Mouse (Mus musculus) limb, embryonic 15.5 days (tissue): ENCODE measurements around the gene Copg1. TPM values are rescaled to one million over a fixed set of nuclear protein-coding genes. Genes with fewer than 3 reads are reported as not detected.

Source experiments
- ATAC-seq: fragments of 200-750 bp; cut with Nextera tagmentation; 2 replicates; pipeline ENCODE4 v1.8.0; 2017; ENCODE audit warnings: low read depth, moderate TSS enrichment; ENCODE audit not compliant: insufficient number of reproducible peaks, low FRiP score, low TSS enrichment
- H3K27ac ChIP-seq: fragments of 300-500 bp; sonication (generic); 2 replicates; pipeline ENCODE4 v1.5.1; 2015; ENCODE audit warnings: moderate library complexity, mild to moderate bottlenecking, inconsistent platforms
- H3K27me3 ChIP-seq: fragments of 300-500 bp; sonication (generic); 2 replicates; pipeline ENCODE4 v1.6.1; 2015; ENCODE audit warnings: inconsistent platforms
- H3K36me3 ChIP-seq: fragments of 300-500 bp; sonication (generic); 2 replicates; pipeline ENCODE4 v1.6.1; 2015; ENCODE audit warnings: inconsistent platforms
- H3K4me1 ChIP-seq: fragments of 300-500 bp; sonication (generic); 2 replicates; pipeline ENCODE4 v1.6.1; 2015; ENCODE audit warnings: inconsistent platforms
- H3K4me2 ChIP-seq: fragments of 300-500 bp; sonication (generic); 2 replicates; pipeline ENCODE4 v1.6.1; 2015; ENCODE audit warnings: mild to moderate bottlenecking, inconsistent platforms
- H3K4me3 ChIP-seq: fragments of 300-500 bp; sonication (generic); 2 replicates; pipeline ENCODE4 v1.5.1; 2015; ENCODE audit warnings: mild to moderate bottlenecking, inconsistent platforms
- H3K9ac ChIP-seq: fragments of 300-500 bp; sonication (generic); 2 replicates; pipeline ENCODE4 v1.6.1; 2015; ENCODE audit warnings: inconsistent platforms
- H3K9me3 ChIP-seq: fragments of 300-500 bp; sonication (generic); 2 replicates; pipeline ENCODE4 v1.6.1; 2016; ENCODE audit warnings: inconsistent platforms
- WGBS: fragments of 180-500 bp; shearing (Covaris S2); methylation state at CpG from one replicate; pipeline ENCODE4 v1.1.7; 2015; 5-methylcytosine and 5-hydroxymethylcytosine counted together
- polyA plus RNA-seq: library from polyadenylated mRNA; unstranded; fragments of >200 nt; fragmentation: Nextera tagmentation; extraction: Ambion mirVana; gene quantifications from 2 replicates; pipeline ENCODE4 v1.2.1, GENCODE M21; 2015

The Copg1 gene
- polyA plus RNA-seq, 1 experiment from 2014 or later, result 183 TPM

DNA sequence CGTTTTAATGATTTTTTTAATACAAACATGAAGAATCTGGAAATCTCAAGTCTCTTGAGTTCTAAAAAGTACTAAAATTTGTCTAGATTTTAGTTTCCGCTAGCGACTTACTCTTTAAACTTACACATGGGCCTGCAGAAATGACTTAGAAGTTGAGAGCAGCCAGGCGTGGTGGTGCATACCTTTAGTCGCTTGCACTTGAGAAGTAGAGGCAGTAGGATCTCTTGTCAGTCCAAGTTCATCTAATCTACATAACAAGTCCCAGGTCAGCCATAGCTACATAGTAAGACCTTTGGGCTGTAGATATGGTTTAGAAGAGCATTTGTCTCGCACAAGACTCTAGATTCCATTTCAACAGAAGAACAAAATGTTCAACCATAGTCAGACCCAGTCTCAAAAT is 35.7 kb upstream of the Copg1 start:
- no peaks in the 10 kb centered on the region for H3K27me3 ChIP-seq
- no peak overlapping the region for H3K9ac ChIP-seq
- H3K4me1 ChIP-seq, result peaks cover 25% of the 10 kb centered on the region
- peak overlapping the region; percentile 84; the same call in 1 of the 2 replicates for H3K4me2 ChIP-seq
- no peak overlapping the region for H3K27ac ChIP-seq
- no peak for ATAC-seq
- no peaks in the 10 kb centered on the region for H3K9me3 ChIP-seq
- H3K4me3 ChIP-seq, result no peak overlapping the region
- WGBS, result 81% methylated on average over 6 of the region's 6 CpGs
- 0 out of 2 replicates have a peak, but pooled peaks cover 3% of the 10 kb centered on the region for H3K36me3 ChIP-seq

DNA sequence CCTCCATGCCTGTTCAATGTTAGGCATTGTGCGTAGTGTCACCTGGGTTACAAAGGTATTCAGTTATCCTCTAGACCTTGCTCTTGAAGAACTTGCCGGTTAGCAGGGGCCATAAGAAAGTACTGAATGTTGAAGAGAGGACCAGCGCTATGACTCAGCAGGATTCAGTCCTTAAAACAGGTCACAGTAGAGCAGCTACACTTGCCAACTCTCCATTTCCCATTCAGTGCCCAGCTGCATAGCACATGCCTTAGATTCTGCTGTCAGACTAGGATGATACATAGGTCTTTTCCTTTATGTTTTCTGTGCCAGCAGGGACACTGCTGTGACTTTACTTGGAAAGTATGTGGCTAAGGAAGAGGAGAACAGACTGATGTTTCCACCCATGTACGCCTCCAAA is 34.2 kb upstream of the Copg1 start:
- no peak overlapping the region for H3K4me2 ChIP-seq
- ATAC-seq, result no peak
- H3K9ac ChIP-seq, result no peak overlapping the region
- H3K36me3 ChIP-seq, result no peaks in the 10 kb centered on the region
- H3K27me3 ChIP-seq, result 0 out of 2 replicates have a peak, but pooled peaks cover 3% of the 10 kb centered on the region
- no peaks in the 10 kb centered on the region for H3K9me3 ChIP-seq
- WGBS, result 84% methylated on average over 4 of the region's 4 CpGs
- no peak overlapping the region for H3K27ac ChIP-seq
- no peak overlapping the region for H3K4me3 ChIP-seq
- H3K4me1 ChIP-seq, result peaks cover 10% of the 10 kb centered on the region

DNA sequence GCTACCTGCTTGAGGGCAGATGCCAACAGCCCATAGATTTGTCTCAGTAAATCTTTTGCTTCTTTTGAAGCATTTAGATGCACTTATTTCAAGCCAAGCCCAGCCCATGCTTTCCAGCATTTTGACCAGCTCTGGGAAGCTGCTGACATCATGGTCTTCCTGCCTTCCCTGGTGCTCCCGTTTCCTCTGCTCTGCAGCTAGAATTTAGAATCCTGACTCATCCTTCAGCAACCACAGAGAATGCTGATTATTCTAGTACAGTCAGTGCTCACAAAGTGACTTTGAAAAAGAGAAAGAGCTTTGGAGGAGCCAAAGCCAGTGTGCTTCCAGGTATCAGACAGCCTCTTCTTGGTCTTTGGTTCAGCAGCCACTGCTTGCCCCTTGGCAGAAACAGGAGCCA is 30.5 kb upstream of the Copg1 start:
- 32% methylated on average over 1 of the region's 1 CpGs for WGBS

DNA sequence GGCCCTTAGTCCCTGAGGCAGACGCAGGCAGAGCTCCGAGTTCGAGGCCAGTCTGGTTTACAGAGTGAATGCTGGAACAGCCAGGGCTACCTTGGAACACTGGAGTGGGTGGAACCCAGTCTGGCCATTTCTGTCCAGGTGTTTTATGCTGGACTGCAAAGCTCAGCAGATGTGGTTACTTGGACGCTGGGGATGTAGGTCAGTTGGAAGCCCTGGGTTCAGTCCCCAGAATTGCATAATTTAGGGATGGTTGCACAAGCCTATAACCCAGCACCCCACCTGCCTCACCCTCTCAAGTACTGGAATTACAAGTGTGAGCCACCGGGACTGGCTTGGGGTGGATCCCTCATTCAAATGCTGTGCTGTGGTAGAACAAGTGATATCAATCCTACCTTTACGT is 21.4 kb upstream of the Copg1 start:
- ATAC-seq, result no peak
- Histone ChIP-seq H3K27me3 (no peaks in the 10 kb centered on the region), H3K4me1 (no peaks in the 10 kb centered on the region), H3K4me2 (no peak overlapping the region), H3K27ac (no peak overlapping the region), H3K4me3 (no peak overlapping the region), H3K9ac (no peak overlapping the region), H3K9me3 (no peaks in the 10 kb centered on the region), H3K36me3 (no peaks in the 10 kb centered on the region)
- WGBS, result 80% methylated on average over 6 of the region's 6 CpGs

More for the DNA sequence above, 30.5 kb upstream of the Copg1 start:
- Histone ChIP-seq H3K4me1 (no peaks in the 10 kb centered on the region), H3K4me3 (no peak overlapping the region), H3K4me2 (no peak overlapping the region), H3K9me3 (no peaks in the 10 kb centered on the region; the same call in 1 of the 2 replicates), H3K27me3 (0 out of 2 replicates have a peak, but pooled peaks cover 3% of the 10 kb centered on the region), H3K9ac (no peak overlapping the region), H3K27ac (no peak overlapping the region), H3K36me3 (no peaks in the 10 kb centered on the region)
- ATAC-seq, result no peak

DNA sequence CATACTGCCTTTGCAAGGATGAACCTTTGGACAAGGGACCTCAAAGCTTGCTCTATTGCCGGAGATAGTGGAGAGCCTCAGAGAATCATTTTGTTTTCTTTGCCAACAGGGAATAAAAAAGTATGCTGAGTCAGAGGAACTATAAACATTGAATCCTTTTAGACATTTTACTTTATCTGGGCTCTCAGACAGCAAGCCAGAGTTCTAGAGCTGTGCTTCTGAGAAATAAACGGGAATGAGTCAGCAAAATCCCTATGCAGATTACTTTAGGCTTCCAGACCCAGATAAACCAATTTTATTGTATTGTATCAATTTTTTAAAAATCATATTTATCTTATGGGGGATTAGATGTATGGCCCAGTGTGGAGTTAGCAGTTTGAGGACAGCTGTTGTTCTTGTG is 20.4 kb upstream of the Copg1 start:
- no peak overlapping the region for H3K9ac ChIP-seq
- WGBS, result 83% methylated on average over 2 of the region's 2 CpGs
- ATAC-seq, result no peak
- H3K27ac ChIP-seq, result no peak overlapping the region
- no peak overlapping the region for H3K4me3 ChIP-seq
- H3K27me3 ChIP-seq, result no peaks in the 10 kb centered on the region
- no peak overlapping the region for H3K4me2 ChIP-seq
- H3K4me1 ChIP-seq, result no peaks in the 10 kb centered on the region
- no peaks in the 10 kb centered on the region for H3K9me3 ChIP-seq
- no peaks in the 10 kb centered on the region for H3K36me3 ChIP-seq

DNA sequence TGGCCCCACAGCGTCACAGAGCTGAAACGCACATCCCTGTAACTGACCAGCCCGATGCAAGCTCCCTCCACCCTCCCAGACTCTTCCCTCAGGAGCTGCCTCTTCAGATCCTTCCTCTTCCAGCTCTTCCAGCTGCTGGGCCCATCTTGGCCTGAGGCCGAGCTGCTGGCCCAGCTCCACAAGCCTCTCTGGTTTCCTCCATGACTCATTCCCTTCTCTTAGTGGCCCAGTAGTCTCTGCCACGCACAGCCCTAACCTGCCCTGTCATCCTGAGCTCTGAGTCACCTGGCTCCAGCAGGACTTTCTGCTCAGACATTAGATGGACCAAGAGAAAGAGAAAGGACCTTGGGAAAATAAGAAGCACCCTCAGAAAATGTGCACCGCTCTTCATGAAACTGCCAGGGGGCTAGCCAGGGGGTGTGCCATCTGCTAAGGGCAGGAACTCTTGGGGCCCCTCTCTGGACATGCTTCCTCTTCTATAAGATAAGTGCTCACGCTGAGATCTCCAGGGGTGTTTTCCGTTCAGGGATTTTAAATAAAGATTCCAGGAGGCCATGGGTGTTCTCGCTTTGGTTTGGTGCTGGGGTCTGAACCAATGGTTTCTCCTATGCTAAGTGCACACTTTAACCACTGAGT is 18.6 kb upstream of the Copg1 start:
- Histone ChIP-seq H3K9me3 (no peaks in the 10 kb centered on the region), H3K36me3 (no peaks in the 10 kb centered on the region), H3K27me3 (no peaks in the 10 kb centered on the region), H3K4me1 (no peaks in the 10 kb centered on the region), H3K4me2 (no peak overlapping the region), H3K9ac (no peak overlapping the region), H3K4me3 (no peak overlapping the region), H3K27ac (0 out of 2 replicates have a peak overlapping the region, but pooled peaks have one; percentile 8)
- WGBS, result 59% methylated on average over 9 of the region's 9 CpGs
- ATAC-seq, result no peak

DNA sequence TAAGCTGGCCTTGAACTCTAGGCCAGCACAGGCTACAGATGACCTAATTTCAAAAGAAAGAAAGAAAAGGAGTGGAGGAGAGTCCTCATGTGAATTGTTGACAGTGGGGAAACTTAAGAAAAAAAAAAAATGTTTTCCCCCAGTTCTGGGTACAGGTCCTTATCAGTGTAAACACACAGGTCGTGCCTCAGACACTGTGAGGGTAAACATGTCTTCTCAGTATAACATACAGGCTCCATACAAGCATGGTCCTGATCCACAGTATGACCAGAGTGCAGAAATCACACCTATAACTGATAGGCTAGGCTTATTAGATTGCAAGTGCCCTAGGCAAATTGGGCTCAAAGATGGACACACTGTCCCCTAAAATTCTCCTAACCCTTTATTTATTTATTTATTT is 17.2 kb upstream of the Copg1 start:
- H3K4me3 ChIP-seq, result no peak overlapping the region
- no peaks in the 10 kb centered on the region for H3K27me3 ChIP-seq
- H3K9ac ChIP-seq, result no peak overlapping the region
- H3K4me1 ChIP-seq, result no peaks in the 10 kb centered on the region
- H3K27ac ChIP-seq, result no peak overlapping the region
- ATAC-seq, result no peak
- 79% methylated on average over 1 of the region's 1 CpGs for WGBS
- no peaks in the 10 kb centered on the region for H3K9me3 ChIP-seq
- no peak overlapping the region for H3K4me2 ChIP-seq
- no peaks in the 10 kb centered on the region for H3K36me3 ChIP-seq

DNA sequence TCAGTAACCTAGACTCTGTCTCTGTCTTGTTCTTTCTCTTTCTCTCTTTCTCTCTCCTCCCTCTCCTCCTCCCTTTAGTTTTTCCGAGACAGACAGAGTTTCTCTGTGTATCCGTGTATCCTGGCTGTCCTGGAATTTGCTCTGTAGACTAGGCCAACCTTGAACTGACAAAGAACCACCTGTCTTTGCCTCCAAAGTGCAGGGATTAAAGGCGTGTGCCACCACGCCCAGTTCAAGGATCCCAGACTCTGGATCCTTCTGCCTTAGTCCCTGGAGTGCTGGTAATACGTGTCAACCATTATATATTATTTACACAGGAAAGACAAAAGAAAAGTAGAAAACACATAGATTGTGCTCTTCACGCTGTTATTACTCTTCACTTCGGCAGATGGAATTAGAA is 16.4 kb upstream of the Copg1 start:
- Histone ChIP-seq H3K4me3 (no peak overlapping the region), H3K36me3 (no peaks in the 10 kb centered on the region), H3K9me3 (no peaks in the 10 kb centered on the region), H3K27me3 (no peaks in the 10 kb centered on the region), H3K9ac (no peak overlapping the region), H3K27ac (no peak overlapping the region), H3K4me2 (no peak overlapping the region), H3K4me1 (no peaks in the 10 kb centered on the region)
- 82% methylated on average over 7 of the region's 7 CpGs for WGBS
- ATAC-seq, result no peak

DNA sequence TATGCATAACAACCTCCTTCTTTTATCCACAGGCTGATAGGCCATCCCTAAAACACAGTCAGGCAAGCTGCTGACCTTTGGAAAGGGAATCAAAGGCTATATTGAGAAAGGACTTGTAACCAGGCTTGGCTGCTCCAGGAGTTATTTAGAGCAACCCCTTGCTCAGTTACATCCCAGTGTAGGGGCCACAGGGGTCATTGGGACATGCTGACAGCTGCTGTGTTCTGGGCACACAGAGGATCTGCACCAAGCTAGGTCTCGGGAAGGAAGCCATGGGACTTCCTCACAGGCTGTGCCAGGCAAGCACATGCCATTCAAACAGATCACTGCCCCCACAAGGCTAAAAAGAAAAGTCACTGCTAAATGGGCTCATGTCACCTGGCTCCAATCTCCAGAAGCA is 14.5 kb upstream of the Copg1 start:
- Histone ChIP-seq H3K4me1 (no peaks in the 10 kb centered on the region), H3K27me3 (no peaks in the 10 kb centered on the region), H3K9me3 (no peaks in the 10 kb centered on the region), H3K27ac (no peak overlapping the region), H3K9ac (no peak overlapping the region), H3K36me3 (no peaks in the 10 kb centered on the region), H3K4me3 (no peak overlapping the region), H3K4me2 (no peak overlapping the region)
- WGBS, result 38% methylated on average over 1 of the region's 1 CpGs
- ATAC-seq, result no peak

DNA sequence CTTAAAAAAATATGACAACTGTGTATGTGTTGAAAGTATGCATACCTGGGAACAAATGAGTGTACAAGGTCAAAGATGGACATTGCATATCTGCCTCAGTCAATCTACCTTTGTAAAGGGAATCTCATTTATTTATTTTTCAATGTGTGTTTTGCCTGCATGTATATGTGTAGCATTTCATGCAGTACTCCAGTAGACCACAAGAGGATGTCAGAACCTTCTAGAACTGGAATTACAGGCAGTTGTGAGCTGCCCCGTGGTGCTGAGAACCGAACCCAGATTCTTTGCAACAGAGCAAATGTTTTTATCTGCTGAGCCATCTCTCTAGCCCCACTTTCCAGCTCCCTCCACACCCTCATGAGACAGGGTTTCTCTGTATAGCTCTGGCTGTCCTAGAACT is 13.7 kb upstream of the Copg1 start:
- Histone ChIP-seq H3K9ac (no peak overlapping the region), H3K27ac (no peak overlapping the region)
- 82% methylated on average over 2 of the region's 2 CpGs for WGBS

DNA sequence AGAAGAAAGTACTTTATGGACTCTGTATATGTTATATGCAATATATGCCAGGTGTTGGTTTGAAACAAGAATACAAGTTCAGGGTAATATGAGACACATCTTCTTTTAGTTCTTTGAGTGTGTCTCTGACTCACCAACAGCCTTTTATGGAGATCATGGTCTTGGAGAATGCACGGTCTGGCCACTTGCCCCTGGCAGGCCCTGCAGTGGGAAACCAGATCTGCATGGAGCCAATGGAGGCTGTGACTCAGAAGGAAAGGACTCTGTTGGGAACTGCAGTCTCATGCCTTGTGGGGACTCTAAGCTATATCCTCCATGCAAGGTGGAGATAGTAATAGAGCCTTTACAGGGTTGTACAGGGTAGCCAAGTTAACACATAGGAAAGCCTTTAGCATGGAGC is 12.5 kb upstream of the Copg1 start:
- no peak overlapping the region for H3K4me3 ChIP-seq
- WGBS, result 63% methylated on average over 1 of the region's 1 CpGs
- ATAC-seq, result no peak

More for the DNA sequence above, 13.7 kb upstream of the Copg1 start:
- ATAC-seq, result no peak
- no peaks in the 10 kb centered on the region for H3K36me3 ChIP-seq
- H3K4me2 ChIP-seq, result no peak overlapping the region
- no peaks in the 10 kb centered on the region for H3K4me1 ChIP-seq
- no peaks in the 10 kb centered on the region for H3K27me3 ChIP-seq
- no peaks in the 10 kb centered on the region for H3K9me3 ChIP-seq
- no peak overlapping the region for H3K4me3 ChIP-seq

DNA sequence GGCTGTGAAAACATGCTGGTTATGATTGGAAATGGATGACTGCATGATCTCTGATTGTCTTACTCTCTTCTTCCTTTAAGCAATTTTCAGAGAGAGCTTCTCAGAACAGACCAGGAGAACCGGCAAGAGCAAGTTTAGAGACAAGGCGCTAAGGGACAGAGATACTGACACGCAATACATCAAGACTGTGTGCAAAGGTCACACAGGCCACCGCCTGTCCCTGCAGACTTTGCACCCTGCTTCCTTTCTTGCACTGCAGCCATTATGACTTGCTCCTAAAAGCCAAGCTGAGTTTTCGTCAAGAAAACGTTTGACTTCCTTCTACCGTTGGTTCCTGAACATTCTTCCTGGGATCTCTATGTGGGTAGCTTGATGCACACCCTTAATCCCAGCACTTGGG is 12.1 kb upstream of the Copg1 start:
- WGBS, result 84% methylated on average over 7 of the region's 7 CpGs

More for the DNA sequence above, 12.5 kb upstream of the Copg1 start:
- Histone ChIP-seq H3K27ac (no peak overlapping the region), H3K9ac (no peak overlapping the region), H3K9me3 (no peaks in the 10 kb centered on the region), H3K4me2 (no peak overlapping the region), H3K36me3 (no peaks in the 10 kb centered on the region), H3K4me1 (no peaks in the 10 kb centered on the region), H3K27me3 (no peaks in the 10 kb centered on the region)

More for the DNA sequence above, 12.1 kb upstream of the Copg1 start:
- H3K27ac ChIP-seq, result no peak overlapping the region
- H3K9me3 ChIP-seq, result no peaks in the 10 kb centered on the region
- no peaks in the 10 kb centered on the region for H3K4me1 ChIP-seq
- H3K4me2 ChIP-seq, result no peak overlapping the region
- H3K4me3 ChIP-seq, result no peak overlapping the region
- no peaks in the 10 kb centered on the region for H3K27me3 ChIP-seq
- no peak for ATAC-seq
- no peak overlapping the region for H3K9ac ChIP-seq
- no peaks in the 10 kb centered on the region for H3K36me3 ChIP-seq
